Mouse (Mus musculus): ENCODE measurements around the gene Luc7l2.

DNA sequence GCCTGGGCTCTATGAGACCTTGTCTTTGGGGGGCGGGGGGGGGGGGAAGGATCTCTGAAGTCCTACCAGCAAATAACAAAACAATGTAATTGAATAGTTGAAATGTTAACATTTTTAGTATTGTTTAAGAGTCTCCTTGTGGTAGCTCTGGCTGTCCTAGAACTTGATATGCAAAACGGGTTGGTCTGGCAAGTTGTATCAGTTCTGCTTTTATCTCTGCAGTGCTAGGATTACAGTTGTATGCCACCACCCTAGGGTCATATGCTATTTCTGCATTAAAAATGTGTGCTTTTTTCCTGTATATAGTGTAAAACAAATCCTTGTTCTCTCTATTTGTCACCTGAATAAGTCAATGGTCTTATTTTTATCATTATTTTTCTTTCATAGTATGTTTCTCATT is 25.0 kb downstream of the Luc7l2 start:
- TF ChIP-seq CTCF (IDR thresholded peaks at IDR 0.05; ENCODE audit: low read depth) (no peak), EP300 (IDR thresholded peaks at IDR 0.05; ENCODE audit: low read depth) (no peak)

Measured in heart, postnatal 0 days (tissue).